Mouse (Mus musculus): Measurements from ENCODE around the gene Ubac2.

Gene Ubac2

GRCm38 (mm10) chr14:121965461-121965860 is 87.0 kb downstream of the Ubac2 start:
- DNase-seq (ENCODE audit: low spot score in 2 of 2) = no peak

- no peak for DNase-seq (ENCODE audit: low spot score in 2 of 2)
These were observed 88.7 kb downstream of the Ubac2 start for GRCm38 (mm10) chr14:121967095-121967494.

GRCm38 (mm10) chr14:121970402-121970801 is 92.0 kb downstream of the Ubac2 start:
- no peak for DNase-seq (ENCODE audit: low spot score in 2 of 2)

- DNase-seq (ENCODE audit: low spot score in 2 of 2) = no peak
These were observed 94.7 kb downstream of the Ubac2 start for GRCm38 (mm10) chr14:121973114-121973513.

GRCm38 (mm10) chr14:121981531-121981930 is 103.1 kb downstream of the Ubac2 start:
- no peak for DNase-seq (ENCODE audit: low spot score in 2 of 2)

- no peak for DNase-seq (ENCODE audit: low spot score in 2 of 2)
These were observed 104.9 kb downstream of the Ubac2 start for GRCm38 (mm10) chr14:121983009-121983933.

- no peak for DNase-seq (ENCODE audit: low spot score in 2 of 2)
These were observed 107.1 kb downstream of the Ubac2 start for GRCm38 (mm10) chr14:121985477-121985876.

GRCm38 (mm10) chr14:121986028-121986427 is 107.6 kb downstream of the Ubac2 start:
- no peak for DNase-seq (ENCODE audit: low spot score in 2 of 2)

- DNase-seq (ENCODE audit: low spot score in 2 of 2) = no peak
These were observed 108.9 kb downstream of the Ubac2 start for GRCm38 (mm10) chr14:121987287-121987686.

- no peak for DNase-seq (ENCODE audit: low spot score in 2 of 2)
These were observed 109.3 kb downstream of the Ubac2 start for GRCm38 (mm10) chr14:121987691-121988090.

- no peak for DNase-seq (ENCODE audit: low spot score in 2 of 2)
These were observed 110.9 kb downstream of the Ubac2 start for GRCm38 (mm10) chr14:121989331-121989730.

GRCm38 (mm10) chr14:121989869-121990268 is 111.4 kb downstream of the Ubac2 start:
- no peak for DNase-seq (ENCODE audit: low spot score in 2 of 2)

GRCm38 (mm10) chr14:121990897-121991296 is 112.5 kb downstream of the Ubac2 start:
- no peak for DNase-seq (ENCODE audit: low spot score in 2 of 2)

- no peak for DNase-seq (ENCODE audit: low spot score in 2 of 2)
These were observed 113.5 kb downstream of the Ubac2 start for GRCm38 (mm10) chr14:121991921-121992320.

- no peak for DNase-seq (ENCODE audit: low spot score in 2 of 2)
These were observed 114.2 kb downstream of the Ubac2 start for GRCm38 (mm10) chr14:121992395-121993280.

GRCm38 (mm10) chr14:121993616-121994015 is 115.2 kb downstream of the Ubac2 start:
- no peak for DNase-seq (ENCODE audit: low spot score in 2 of 2)

- DNase-seq (ENCODE audit: low spot score in 2 of 2) = no peak
These were observed 115.8 kb downstream of the Ubac2 start for GRCm38 (mm10) chr14:121994171-121994700.

GRCm38 (mm10) chr14:121994846-121995556 is 116.6 kb downstream of the Ubac2 start:
- DNase-seq (ENCODE audit: low spot score in 2 of 2) = no peak

GRCm38 (mm10) chr14:121995557-121995870 is 117.1 kb downstream of the Ubac2 start:
- DNase-seq (ENCODE audit: low spot score in 2 of 2) = no peak

- DNase-seq (ENCODE audit: low spot score in 2 of 2) = no peak
These were observed 118.4 kb downstream of the Ubac2 start for GRCm38 (mm10) chr14:121996786-121997185.

- DNase-seq (ENCODE audit: low spot score in 2 of 2) = no peak
These were observed 121.0 kb downstream of the Ubac2 start for GRCm38 (mm10) chr14:121999455-121999854.
